Mouse (Mus musculus) midbrain, postnatal 0 days (tissue): ENCODE results near the gene Brap. TPM values are rescaled to one million over a fixed set of nuclear protein-coding genes. Genes with fewer than 3 reads are reported as not detected.
"Not testable (repeated sequence)": the region's sequence is repeated elsewhere in the genome, so short reads cannot be mapped to it uniquely, and the experiment has no call there.

ENCODE experiments used
- ATAC-seq: fragments of 200-750 bp; cut with Nextera tagmentation; 2 replicates; pipeline ENCODE4 v1.8.0; 2017; ENCODE audit warnings: moderate number of reproducible peaks, mild to moderate bottlenecking, moderate TSS enrichment, moderate library complexity; ENCODE audit not compliant: low FRiP score
- DNase-seq: peaks from one replicate; pipeline ENCODE4 v3.0.0-alpha.2; 2015; ENCODE audit warnings: low spot score
- H3K27ac ChIP-seq: fragments of 300-500 bp; sonication (generic); 2 replicates; pipeline ENCODE4 v1.5.1; 2014; ENCODE audit warnings: low read depth, mild to moderate bottlenecking, low read length, mixed read lengths
- H3K27me3 ChIP-seq: fragments of 300-500 bp; sonication (generic); 2 replicates; pipeline ENCODE4 v1.6.1; 2014; ENCODE audit warnings: low read length, control low read depth, mixed read lengths; ENCODE audit not compliant: insufficient read depth
- H3K36me3 ChIP-seq: fragments of 300-500 bp; sonication (generic); 2 replicates; pipeline ENCODE4 v1.6.1; 2014; ENCODE audit warnings: low read length, control low read depth, mixed read lengths; ENCODE audit not compliant: insufficient read depth
- H3K4me1 ChIP-seq: fragments of 300-500 bp; sonication (generic); 2 replicates; pipeline ENCODE4 v1.6.1; 2014; ENCODE audit warnings: mild to moderate bottlenecking, control low read depth, antibody characterized with exemption, low read length, mixed read lengths; ENCODE audit not compliant: insufficient read depth
- H3K4me2 ChIP-seq: fragments of 300-500 bp; sonication (generic); 2 replicates; pipeline ENCODE4 v1.6.1; 2014; ENCODE audit warnings: low read depth, mild to moderate bottlenecking, low read length, mixed read lengths; ENCODE audit not compliant: poor library complexity, severe bottlenecking
- H3K4me3 ChIP-seq: fragments of 300-500 bp; sonication (generic); 2 replicates; pipeline ENCODE4 v1.5.1; 2014; ENCODE audit warnings: low read depth, mild to moderate bottlenecking, low read length, moderate library complexity
- H3K9ac ChIP-seq: fragments of 300-500 bp; sonication (generic); replicated peaks from 2 replicates; pipeline ENCODE4 v1.6.1; 2014; ENCODE audit warnings: mild to moderate bottlenecking, low read length, moderate library complexity, mixed read lengths; ENCODE audit not compliant: poor library complexity, severe bottlenecking
- H3K9me3 ChIP-seq: fragments of 300-500 bp; sonication (generic); 2 replicates; pipeline ENCODE4 v1.6.1; 2016; ENCODE audit warnings: low read length, control low read depth
- CTCF ChIP-seq: IDR thresholded peaks from 2 replicates; pipeline ENCODE4 v1.5.1; 2016; ENCODE audit warnings: antibody characterized with exemption, mild to moderate bottlenecking
- WGBS: fragments of 180-500 bp; shearing (Covaris S2); extraction: QIAGEN DNeasy Blood & Tissue Kit; methylation state at CpG from one replicate; pipeline ENCODE4 v1.1.7; 2014; 5-methylcytosine and 5-hydroxymethylcytosine counted together
- polyA plus RNA-seq: library from polyadenylated mRNA; unstranded; fragments of >200 nt; fragmentation: Nextera tagmentation; extraction: Ambion mirVana; gene quantifications from 2 replicates; pipeline ENCODE4 v1.2.1, GENCODE M21; 2015
- total RNA-seq: library from RNA; depleted of rRNA; stranded (reverse); fragments of >200 nt; gene quantifications from 2 replicates; pipeline ENCODE4 v1.2.3, GENCODE M21; 2014; rRNA removed

Brap gene
- 47.3 and 48.2 TPM in 2 replicates for total RNA-seq
- polyA plus RNA-seq = 43.5 and 43.6 TPM in 2 replicates

- 2% methylated on average over 81 of the region's 85 CpGs for WGBS
Observed at GRCm38 (mm10) chr5:121660059-121660896, at the start of gene Brap, which contains the start of gene Acad10. TSS of gene Brap (plus strand) at chr5:121660563. TSS of gene Acad10 (minus strand) at chr5:121660514.

GRCm38 (mm10) chr5:121612036-121612435 is 48.3 kb upstream of the Brap start:
- no peaks in the 10 kb centered on the region for H3K36me3 ChIP-seq
- ATAC-seq (no peak), DNase-seq (no peak)
- H3K4me1 ChIP-seq = no peaks in the 10 kb centered on the region
- H3K27ac ChIP-seq = no peak overlapping the region
- H3K4me2 ChIP-seq = no peak overlapping the region
- H3K4me3 ChIP-seq = no peak overlapping the region
- H3K27me3 ChIP-seq = no peaks in the 10 kb centered on the region
- TF ChIP-seq CTCF = no peak
- 89% methylated on average over 6 of the region's 6 CpGs for WGBS
- no peaks in the 10 kb centered on the region for H3K9me3 ChIP-seq
- H3K9ac ChIP-seq = no peak overlapping the region

More at GRCm38 (mm10) chr5:121660059-121660896, at the start of gene Brap, which contains the start of gene Acad10:
- DNase-seq (peak; percentile 94), ATAC-seq (peak; percentile 87)
- peaks cover 17% of the 10 kb centered on the region; the same call in 1 of the 2 replicates for H3K36me3 ChIP-seq
- peak within 1 kb of the TSS; percentile 55 for H3K27ac ChIP-seq
- peaks cover 6% of the 10 kb centered on the region for H3K4me1 ChIP-seq
- H3K4me2 ChIP-seq = peak within 1 kb of the TSS; percentile 86
- H3K4me3 ChIP-seq = peak within 1 kb of the TSS; percentile 99
- peak within 1 kb of the TSS; percentile 95 for H3K9ac ChIP-seq
- TF ChIP-seq CTCF = no peak
- no peaks in the 10 kb centered on the region for H3K9me3 ChIP-seq
- no peaks in the 10 kb centered on the region for H3K27me3 ChIP-seq

- H3K9ac ChIP-seq, H3K4me3 ChIP-seq, ATAC-seq, DNase-seq, H3K36me3 ChIP-seq, H3K9me3 ChIP-seq, H3K4me1 ChIP-seq, H3K4me2 ChIP-seq, H3K27me3 ChIP-seq, H3K27ac ChIP-seq: not testable (repeated sequence)
- WGBS = 71% methylated on average over 3 of the region's 3 CpGs
Observed at GRCm38 (mm10) chr5:121614921-121615320, 45.4 kb upstream of the Brap start.

- 2% methylated on average over 52 of the region's 58 CpGs for WGBS
- no peaks in the 10 kb centered on the region for H3K36me3 ChIP-seq
- DNase-seq = peak; percentile 90
- ATAC-seq = peak; percentile 78
- peak within 1 kb of the TSS; percentile 82 for H3K4me2 ChIP-seq
- H3K9me3 ChIP-seq = no peaks in the 10 kb centered on the region
- peak; percentile 24; the same call in 1 of the 2 replicates for TF ChIP-seq CTCF
- peak within 1 kb of the TSS; percentile 77 for H3K27ac ChIP-seq
- no peaks in the 10 kb centered on the region for H3K27me3 ChIP-seq
- peak within 1 kb of the TSS; percentile 71 for H3K4me3 ChIP-seq
- H3K4me1 ChIP-seq = no peaks in the 10 kb centered on the region
- peak within 1 kb of the TSS; percentile 73 for H3K9ac ChIP-seq
Observed at GRCm38 (mm10) chr5:121618592-121619513, 41.5 kb upstream of the Brap start, which contains the start of gene Acad12. TSS of gene Acad12 (minus strand) at chr5:121618938.

GRCm38 (mm10) chr5:121621102-121621501 is 39.3 kb upstream of the Brap start:
- Histone ChIP-seq H3K4me3 (no peak overlapping the region), H3K27me3 (no peaks in the 10 kb centered on the region), H3K9me3 (no peaks in the 10 kb centered on the region), H3K4me1 (no peaks in the 10 kb centered on the region), H3K36me3 (no peaks in the 10 kb centered on the region), H3K4me2 (no peak overlapping the region), H3K9ac (no peak overlapping the region), H3K27ac (no peak overlapping the region)
- DNase-seq (no peak), ATAC-seq (no peak)
- WGBS = 95% methylated on average over 5 of the region's 5 CpGs
- TF ChIP-seq CTCF = no peak
